Mouse (Mus musculus): ENCODE measurements around the gene Syt16. TPM values are rescaled to one million over a fixed set of nuclear protein-coding genes. Genes with fewer than 3 reads are reported as not detected.

The Syt16 gene
- total RNA-seq, 2 experiments from 2014 or later, result 0.93 to 1.7 TPM

DNA sequence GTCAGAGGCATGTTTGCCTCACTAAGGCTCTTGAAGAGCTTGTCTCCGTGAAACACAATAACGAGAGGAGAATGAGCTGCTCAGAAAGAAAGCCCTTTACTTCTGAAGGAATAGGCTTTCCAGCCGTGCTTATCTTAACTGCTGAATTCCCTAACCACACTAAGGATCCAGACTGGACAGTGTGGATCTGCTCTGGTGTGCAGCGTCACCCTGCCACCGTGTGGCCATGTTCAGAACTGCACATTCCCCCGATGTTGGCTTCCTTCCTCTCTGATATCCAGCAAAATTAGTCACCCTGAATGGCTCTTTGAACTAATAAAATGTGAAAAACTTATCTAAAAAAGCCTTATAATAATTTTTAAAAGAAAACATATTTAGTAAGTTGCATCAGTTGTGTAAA lies 16.3 kb downstream of the Syt16 start:
- peak; percentile 93 for DNase-seq

DNA sequence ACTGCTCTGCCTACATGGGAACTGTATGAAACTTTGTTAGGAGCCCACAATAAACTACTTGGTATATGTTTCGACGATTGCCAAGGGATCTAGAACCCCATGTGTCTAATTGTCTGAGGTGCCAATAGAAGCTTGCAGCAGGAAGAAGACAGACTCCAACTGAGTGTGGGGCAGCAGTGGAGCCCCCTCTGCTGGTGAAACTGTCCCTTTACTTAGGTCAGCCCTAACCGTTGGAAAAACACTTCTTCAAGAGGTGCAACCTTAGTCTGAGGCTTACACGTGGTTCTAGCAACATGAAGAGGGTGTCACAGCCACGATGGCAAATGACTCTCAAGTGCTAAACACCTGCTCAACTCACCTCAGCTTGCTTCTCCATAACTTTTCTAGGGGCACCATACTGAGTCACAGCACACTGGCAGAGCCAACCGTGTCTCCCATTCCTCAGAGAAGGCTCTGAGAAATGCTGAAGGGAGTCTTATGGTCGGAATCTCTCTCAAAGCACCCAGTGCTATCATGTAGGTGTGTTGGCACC lies 17.3 kb downstream of the Syt16 start:
- DNase-seq, result peak; percentile 52

DNA sequence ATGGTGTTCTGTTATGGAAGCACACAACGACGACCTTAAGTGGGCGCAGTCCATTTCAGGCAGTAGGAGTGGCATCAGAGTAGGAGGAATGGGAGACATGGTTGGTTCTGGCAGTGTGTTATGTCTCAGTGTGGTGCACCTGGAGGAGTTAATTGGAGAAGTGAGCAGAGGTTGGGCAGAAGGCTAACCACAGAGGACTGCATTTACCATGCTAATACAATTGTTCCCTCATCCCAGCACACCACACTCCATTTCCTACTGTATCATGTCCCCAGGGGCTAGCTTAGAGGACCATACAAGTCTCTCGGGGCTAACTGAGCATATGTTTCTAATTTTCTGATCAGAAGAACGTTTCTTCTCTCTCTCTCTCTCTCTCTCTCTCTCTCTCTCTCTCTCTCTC lies 18.0 kb downstream of the Syt16 start:
- DNase-seq, result no peak

GRCm38 (mm10) chr12:74023260-74023659 lies 25.8 kb downstream of the Syt16 start:
- DNase-seq, result no peak

GRCm38 (mm10) chr12:74024912-74025311 lies 27.5 kb downstream of the Syt16 start:
- DNase-seq, result no peak

DNA sequence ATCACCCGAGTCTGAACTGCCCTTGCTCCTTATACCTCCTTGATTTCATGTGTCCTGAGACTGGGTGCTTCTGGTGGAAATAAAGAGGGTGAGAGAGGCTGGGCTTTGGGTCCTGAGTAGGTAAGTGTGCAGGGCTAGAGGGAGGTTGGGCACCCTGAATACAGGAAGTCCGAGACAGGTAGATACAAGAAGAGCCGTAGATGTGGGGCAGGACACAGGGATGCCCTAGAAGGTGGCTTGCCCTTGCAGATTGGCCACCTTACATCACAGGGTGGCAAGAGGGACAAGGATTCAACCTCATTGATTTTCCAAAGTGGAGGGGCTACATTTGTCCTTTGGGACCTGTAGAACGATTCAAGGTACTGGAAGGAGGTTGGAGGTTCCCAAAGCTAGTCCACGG lies 45.8 kb downstream of the Syt16 start:
- no peak for DNase-seq

GRCm38 (mm10) chr12:74043755-74044154 lies 46.3 kb downstream of the Syt16 start:
- no peak for DNase-seq

GRCm38 (mm10) chr12:74044241-74044640 lies 46.8 kb downstream of the Syt16 start:
- DNase-seq, result no peak

DNA sequence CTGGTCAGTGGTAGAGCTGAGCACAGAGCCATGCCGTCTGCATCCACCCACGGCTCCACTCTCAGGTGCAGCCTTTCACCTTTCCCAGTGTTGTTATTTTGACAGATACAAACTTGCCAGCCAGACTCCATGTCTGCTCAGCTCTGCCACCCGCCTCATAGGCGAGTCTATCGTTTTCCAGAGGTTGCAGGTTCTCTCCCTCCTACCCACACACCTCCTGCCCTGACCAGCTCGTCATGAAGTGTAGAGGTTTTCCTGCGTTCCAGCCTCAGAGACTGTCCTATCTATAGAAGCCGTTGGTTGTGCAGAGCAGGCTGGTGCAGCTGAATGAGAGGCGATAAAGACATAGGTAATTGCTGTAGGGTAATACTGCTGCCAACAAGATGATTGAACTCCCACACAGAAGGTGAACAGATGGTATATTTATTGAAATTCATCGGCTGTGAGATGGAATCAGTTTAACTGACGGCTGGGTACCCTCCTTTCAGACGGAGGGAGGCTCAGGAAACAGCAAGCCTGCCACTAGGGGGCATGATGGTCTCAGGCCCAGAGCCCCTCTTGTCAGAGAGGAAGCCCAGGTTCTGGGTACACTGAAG lies 58.0 kb downstream of the Syt16 start:
- peak; percentile 71 for DNase-seq

DNA sequence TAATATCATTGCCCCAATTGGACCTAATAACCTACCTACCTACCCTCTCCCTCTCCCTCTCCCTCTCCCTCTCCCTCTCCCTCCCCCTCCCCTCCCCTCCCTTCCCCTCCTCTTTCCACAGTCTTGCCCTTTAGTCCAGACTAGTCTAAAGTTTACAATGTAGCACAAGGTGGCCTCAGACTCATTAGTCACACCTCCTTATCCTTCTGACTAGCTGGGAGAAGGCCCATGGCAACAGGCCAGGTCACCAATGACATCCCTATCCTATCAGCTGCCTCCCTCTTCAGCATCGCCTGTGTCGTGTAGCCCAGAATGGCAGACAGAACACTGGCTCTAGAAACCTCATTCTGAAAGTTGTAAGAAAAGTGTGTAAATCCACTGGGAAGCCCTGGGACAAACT lies 58.7 kb downstream of the Syt16 start:
- DNase-seq, result no peak

GRCm38 (mm10) chr12:74062547-74062946 lies 65.1 kb downstream of the Syt16 start:
- DNase-seq, result no peak

DNA sequence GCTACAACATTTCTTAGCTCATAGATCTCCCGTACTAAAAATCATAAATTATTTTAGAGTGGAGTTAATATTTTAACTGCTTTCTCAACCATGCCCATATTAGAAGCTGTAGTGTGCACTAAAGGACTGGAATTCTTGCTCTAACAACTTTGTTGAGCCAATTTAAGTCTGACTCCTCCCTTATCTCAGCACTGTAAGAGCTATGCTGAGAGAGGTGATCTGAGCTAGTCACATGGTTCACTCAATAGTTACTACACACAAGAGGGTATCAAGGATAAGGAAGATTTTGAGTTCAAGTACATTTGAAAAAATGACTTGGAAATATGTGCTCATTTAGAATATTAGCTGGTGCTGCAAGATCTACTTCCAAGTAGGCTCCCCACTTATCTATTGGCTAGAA lies 71.5 kb downstream of the Syt16 start:
- DNase-seq, result no peak

DNA sequence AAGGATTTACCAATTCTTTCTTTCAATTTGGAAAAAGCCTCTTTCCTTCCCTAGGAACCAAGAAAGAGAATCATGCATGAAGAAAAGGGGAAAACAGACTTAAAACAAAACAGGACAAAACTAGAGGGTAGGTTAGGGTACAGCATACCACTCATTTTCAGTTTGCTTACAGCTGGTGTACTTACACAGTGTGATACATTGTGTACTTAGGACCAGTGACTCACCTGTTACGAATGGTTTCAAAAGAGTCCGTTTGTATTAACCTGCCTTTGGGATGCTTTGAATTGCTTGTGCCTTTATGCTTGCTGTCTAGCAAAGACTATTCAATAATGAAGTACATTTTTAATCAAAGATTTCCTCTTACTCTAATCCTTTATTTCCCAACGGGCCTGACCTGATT lies 78.1 kb downstream of the Syt16 start:
- DNase-seq, result no peak

DNA sequence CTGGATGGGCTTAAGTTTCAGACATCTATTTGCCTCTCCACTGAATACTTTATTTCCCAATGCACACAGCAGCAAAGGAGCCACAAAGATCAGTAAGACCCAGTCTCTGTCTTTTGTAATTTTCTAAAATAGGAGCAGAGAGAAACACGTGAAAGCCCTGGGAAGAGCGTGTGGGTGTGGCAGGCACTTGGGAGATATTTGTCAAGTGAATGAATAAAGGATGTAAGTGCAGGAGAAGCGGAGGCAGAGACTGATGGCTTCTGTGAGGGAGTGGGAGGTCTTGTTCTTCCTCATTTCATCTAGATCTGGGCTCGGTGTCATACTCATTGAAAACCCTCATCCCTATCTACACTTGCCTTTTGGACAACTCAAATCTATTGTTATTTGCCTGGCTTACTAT lies 78.6 kb downstream of the Syt16 start:
- DNase-seq, result no peak

DNA sequence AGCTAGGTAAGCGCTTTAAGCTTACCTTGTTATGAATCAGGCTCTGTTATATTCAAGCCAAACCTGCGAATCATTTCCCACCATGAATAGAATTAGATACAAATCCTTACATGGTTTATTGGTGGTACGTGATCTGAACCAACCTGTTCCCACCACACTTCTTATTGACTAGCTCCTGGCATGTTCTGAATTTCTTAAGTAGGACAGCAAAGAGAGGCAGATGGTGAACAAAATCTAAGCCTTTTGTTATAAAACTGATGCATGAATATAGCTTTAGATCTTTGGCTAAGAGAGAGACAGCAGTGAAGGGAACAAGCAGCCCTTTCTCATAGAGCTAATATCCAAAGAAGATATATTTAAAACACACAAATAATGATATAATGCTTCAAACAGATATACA lies 83.7 kb downstream of the Syt16 start:
- DNase-seq, result no peak

DNA sequence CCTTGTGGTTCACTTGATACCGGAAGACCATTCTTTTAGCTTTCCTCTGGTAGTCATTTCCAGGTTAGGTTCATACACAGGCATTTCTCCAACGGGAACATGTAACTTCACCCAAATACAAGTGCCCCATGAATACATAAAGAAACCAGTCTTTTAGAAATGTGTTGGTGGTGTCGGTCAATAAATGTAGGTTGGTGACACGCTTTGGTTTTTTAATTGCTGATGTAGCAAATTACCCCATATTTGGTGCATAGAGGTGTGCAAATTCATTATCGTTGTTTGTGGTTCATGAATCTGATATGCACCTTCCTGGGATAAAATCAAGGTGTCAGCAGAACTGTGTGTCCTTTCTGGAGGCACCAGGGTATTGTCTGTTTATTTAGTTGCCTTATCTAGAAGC lies 86.9 kb downstream of the Syt16 start:
- DNase-seq, result no peak

DNA sequence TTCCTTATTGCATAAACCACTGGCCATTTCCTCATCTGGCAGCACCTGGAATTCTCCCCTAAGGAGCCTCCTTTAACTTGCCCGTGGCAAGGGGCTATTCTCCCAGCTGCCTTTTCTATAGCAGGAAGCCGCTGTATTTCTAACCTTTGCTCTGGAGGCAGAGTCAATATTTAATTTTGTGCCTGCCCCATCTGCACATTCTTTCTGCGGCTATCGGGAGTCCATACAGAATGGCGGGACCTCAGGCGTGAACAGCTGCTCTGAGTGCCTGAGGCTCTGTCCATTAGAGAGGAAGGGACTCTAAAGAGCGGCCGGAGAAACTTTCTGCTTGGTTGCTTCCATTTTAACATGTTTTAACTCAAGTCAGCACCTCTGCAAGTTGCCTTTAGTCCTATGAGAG lies 89.6 kb downstream of the Syt16 start:
- no peak for DNase-seq

DNA sequence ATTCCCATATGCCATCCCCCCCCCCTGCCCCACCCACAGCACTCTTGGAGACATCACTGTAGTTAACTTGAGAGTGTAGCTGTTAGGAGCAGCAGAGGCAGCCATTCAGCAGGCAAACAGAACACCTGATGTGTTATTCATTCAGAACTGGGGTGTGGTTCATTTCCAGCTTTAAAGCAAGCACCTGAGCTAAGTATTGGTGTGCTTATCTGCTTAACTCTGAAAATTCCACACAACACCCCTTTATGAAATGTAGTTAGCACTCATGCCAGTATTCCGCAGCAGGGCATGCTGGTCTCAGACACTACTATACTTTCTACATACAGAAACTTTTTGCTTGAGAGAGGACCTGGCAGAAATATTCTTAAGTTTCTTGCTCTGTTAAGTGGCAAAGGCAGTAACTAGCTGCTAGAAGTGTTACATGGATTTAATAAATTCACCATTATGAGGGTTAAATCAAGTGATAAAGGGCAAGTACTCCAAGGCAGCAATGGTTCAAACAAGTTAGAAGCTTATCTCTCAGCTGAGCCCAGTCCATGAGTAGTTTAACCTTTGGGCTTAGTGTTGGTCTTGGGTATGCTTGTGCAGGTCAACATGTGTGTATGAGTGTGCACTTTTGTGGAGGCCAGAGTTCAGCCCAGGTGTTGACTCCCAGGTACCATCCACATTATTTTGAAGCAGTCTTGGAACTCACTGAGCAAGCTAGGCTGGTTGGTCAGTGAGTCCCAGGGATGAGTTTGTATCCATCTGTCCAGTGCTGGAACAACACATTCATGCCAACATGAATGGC lies 92.1 kb downstream of the Syt16 start:
- DNase-seq, result no peak

DNA sequence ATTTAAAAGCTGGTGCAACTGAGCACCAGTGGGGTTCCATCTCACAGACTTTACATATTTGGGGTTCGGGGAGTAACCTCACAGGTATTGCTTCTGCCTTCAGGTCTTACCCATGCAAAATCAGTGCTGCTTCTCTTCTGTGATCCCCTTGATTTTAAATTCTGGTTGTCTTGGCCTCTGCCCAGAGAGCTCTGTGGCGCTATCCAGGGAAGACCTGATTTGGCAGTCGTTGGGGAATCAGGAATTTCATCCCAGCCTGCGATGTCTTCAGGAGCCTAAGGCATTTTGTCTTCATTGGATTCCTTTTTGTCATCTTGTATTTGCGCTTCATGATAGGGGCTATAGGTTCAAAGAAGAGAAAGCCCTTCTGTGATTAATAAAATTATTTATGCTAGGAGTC lies 95.1 kb downstream of the Syt16 start:
- no peak for DNase-seq

- DNase-seq, result no peak
Measured at GRCm38 (mm10) chr12:74093110-74093509, 95.6 kb downstream of the Syt16 start.

- DNase-seq, result no peak
Measured at GRCm38 (mm10) chr12:74094701-74095100, 97.2 kb downstream of the Syt16 start.

GRCm38 (mm10) chr12:74098572-74099290 lies 101.3 kb downstream of the Syt16 start:
- no peak for DNase-seq

DNA sequence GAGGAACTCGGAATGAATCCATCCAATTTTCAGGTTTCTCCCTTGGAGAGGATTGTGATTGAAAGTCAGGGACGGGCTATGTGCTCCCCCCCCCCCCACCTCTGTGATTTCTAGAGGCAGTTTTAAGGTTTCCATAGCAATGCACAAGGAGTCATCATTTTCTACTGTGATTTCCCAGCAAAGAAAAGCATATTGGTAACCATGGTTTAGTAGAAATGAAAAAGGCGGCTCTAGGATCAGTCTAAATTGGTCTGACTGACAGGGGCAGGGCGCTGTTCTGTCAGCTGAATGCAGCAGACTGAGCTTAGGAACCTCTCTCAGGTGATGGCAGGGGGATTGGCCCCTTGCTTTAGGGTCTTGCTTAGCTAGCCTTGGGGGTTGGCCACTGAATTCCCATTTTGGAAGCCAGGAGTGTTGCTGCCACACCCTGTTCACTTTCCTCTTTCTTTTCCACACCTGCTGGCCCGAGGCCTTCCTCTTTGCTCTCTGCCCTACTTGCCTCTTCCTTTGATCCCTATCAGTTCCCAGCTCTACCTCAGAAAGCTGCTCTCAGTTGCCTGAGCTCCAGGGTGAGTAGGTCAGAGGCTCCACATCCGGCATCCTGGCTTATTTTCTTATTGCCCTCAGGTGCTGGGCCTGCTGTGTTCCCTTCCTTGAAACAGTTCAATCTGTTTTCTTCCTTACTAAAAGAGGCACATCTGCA lies 108.5 kb downstream of the Syt16 start:
- DNase-seq, result no peak

All from adrenal gland, postnatal 10 days (tissue).